Comparison of ENCODE assay signal across 11 mouse cellular contexts in genomic region chr10:12737926-12738325, GRCm38 (mm10).
A peak's percentile ranks its signal among the peaks of the same experiment; 100 is the strongest.
DNase-seq lines count a peak whose midpoint lies in the region; ATAC-seq and TF ChIP-seq lines count a peak whose summit lies in the region.
"Had no signal": no experiment of that assay in that cellular context is flagged by ENCODE, and none has a peak within 500 bp of the region (broad histone marks: within the 10 kb centered on the region; RNA-seq: fewer than 3 reads in every experiment).

No protein-coding gene starts in this region.

- no peak overlapping the region for H3K4me2 ChIP-seq in kidney, embryonic 14.5 days (replicated peaks; ENCODE audit: low read depth, low read length)

- DNase-seq in gastrocnemius, adult 2 months = no peak
- no peak for DNase-seq in gastrocnemius, postnatal 14 days
- DNase-seq in kidney, adult 9 months = no peak
- DNase-seq in adrenal gland, postnatal 14 days = peak; percentile 78
- DNase-seq in kidney, postnatal 10 days = peak; percentile 45
- DNase-seq in layer of hippocampus, postnatal 36 days = no peak
- no peak for DNase-seq in right cerebral cortex, postnatal 14 days
- DNase-seq: cerebellum, adult 2 months had no signal

- H3K27me3 ChIP-seq in kidney, embryonic 14.5 days (ENCODE audit: control insufficient read depth, insufficient read depth, low read length) = no peaks in the 10 kb centered on the region

- peaks cover 28% of the 10 kb centered on the region for H3K36me3 ChIP-seq in kidney, embryonic 14.5 days (ENCODE audit: control insufficient read depth, insufficient read depth, low read length)

- no peak overlapping the region for H3K9ac ChIP-seq in kidney, embryonic 14.5 days (ENCODE audit: low read depth, low read length)

- peak; percentile 72; the same call in 1 of the 2 replicates for ATAC-seq in kidney, embryonic 14.5 days (ENCODE audit: low FRiP score, low TSS enrichment)
- ATAC-seq: forebrain, embryonic 14.5 days had no signal

- H3K27ac ChIP-seq in gastrocnemius, adult 2 months = peak overlapping the region; percentile 69
- peak overlapping the region; percentile 55; the same call in 1 of the 2 replicates for H3K27ac ChIP-seq in kidney, embryonic 14.5 days (ENCODE audit: low read depth, low read length)
- H3K27ac ChIP-seq: limb, embryonic 10.5 days had no signal

- no peak for TF ChIP-seq CTCF in gastrocnemius, adult 2 months (IDR thresholded peaks at IDR 0.05)

- WGBS in kidney, embryonic 14.5 days = 54% methylated on average over 9 of the region's 9 CpGs

- peak overlapping the region; percentile 23; the same call in 1 of the 2 replicates for H3K4me3 ChIP-seq in gastrocnemius, adult 2 months
- no peak overlapping the region for H3K4me3 ChIP-seq in kidney, embryonic 14.5 days (ENCODE audit: low read length)
- H3K4me3 ChIP-seq: limb, embryonic 10.5 days had no signal

- intact Hi-C loops in gastrocnemius, adult 2 months (cut with DNase I) = loop anchor here (5.0 kb wide), 1 partner anchor 129 kb away; the partner anchor contains the start of gene Utrn
- intact Hi-C loops in gastrocnemius, postnatal 14 days (cut with DNase I; ENCODE audit: low total_unique reads) = no loop called here

- peaks cover 7% of the 10 kb centered on the region; the same call in 1 of the 2 replicates for H3K9me3 ChIP-seq in kidney, embryonic 14.5 days (ENCODE audit: control insufficient read depth, low read length)
- H3K9me3 ChIP-seq: limb, embryonic 10.5 days had no signal

- H3K4me1 ChIP-seq in kidney, embryonic 14.5 days (ENCODE audit: control insufficient read depth, insufficient read depth, low read length) = peaks cover 16% of the 10 kb centered on the region

Comparison
In these comparisons a context has a peak if more than half of its experiments do, and no peak if none do; other contexts are left out.
1. DNase-seq: peak in adrenal gland, postnatal 14 days (single experiment) and kidney, postnatal 10 days (single experiment); none in gastrocnemius, adult 2 months (single experiment), gastrocnemius, postnatal 14 days (single experiment), kidney, adult 9 months (single experiment), layer of hippocampus, postnatal 36 days (0 of 2) and right cerebral cortex, postnatal 14 days (single experiment).